Mouse (Mus musculus) left cerebral cortex, adult 2 months (tissue): ENCODE measurements around the gene Igll1. TPM values are rescaled to one million over a fixed set of nuclear protein-coding genes. Genes with fewer than 3 reads are reported as not detected.

Source experiments
- DNase-seq, 2 experiments: peaks; one replicate each; pipeline ENCODE4 v3.0.0; 2021 to 2022; ENCODE audit warnings: low spot score in 2 of 2, mixed read lengths in 1 of 2; ENCODE audit errors: extremely low spot score in 1 of 2
- H3K27ac ChIP-seq: fragments of 200-600 bp; 2 replicates; pipeline ENCODE4 v1.8.1; 2022
- H3K4me3 ChIP-seq: fragments of 200-600 bp; 2 replicates; pipeline ENCODE4 v1.8.1; 2022
- CTCF ChIP-seq: fragments of 200-600 bp; IDR thresholded peaks from 2 replicates; pipeline ENCODE4 v1.8.1; 2022; ENCODE audit warnings: antibody characterized with exemption, mild to moderate bottlenecking, moderate library complexity
- intact Hi-C: fragments of 180-260 bp; cut with DNase I; formaldehyde crosslinking; loops from one replicate; pipeline ENCODE4 v1.15.1; 2025
- long read RNA-seq, 2 experiments: library from polyadenylated mRNA; stranded (forward); transcript quantifications; one replicate each; pipeline ENCODE4 v2.0.0; 2021; ENCODE audit warnings: borderline mapping rate in 2 of 2
- total RNA-seq, 2 experiments: library from RNA; stranded (reverse); gene quantifications; 2 replicates each; pipeline ENCODE4 v1.2.3; 2021

Gene Igll1
- total RNA-seq: not detected
- long read RNA-seq, experiment 1: 0 reads
- long read RNA-seq, experiment 2: 0 reads

GRCm38 (mm10) chr16:16863978-16864377 lies at the start of gene Igll1:
Igll1 (minus strand) TSS chr16:16863985.
- peak in 1 of 2 experiments; percentile 7 for DNase-seq
- intact Hi-C loops: no loop called here
- Histone ChIP-seq H3K27ac (no peak within 1 kb of the TSS), H3K4me3 (no peak within 1 kb of the TSS)
- no peak for TF ChIP-seq CTCF

- DNase-seq: no peak
- intact Hi-C loops: loop anchor here (5.0 kb wide), 1 partner anchor 119 kb away; no protein-coding TSS in a partner anchor
- Histone ChIP-seq H3K27ac (peak overlapping the region; percentile 73), H3K4me3 (no peak overlapping the region)
- TF ChIP-seq CTCF: no peak
Measured at GRCm38 (mm10) chr16:16913440-16913839, 49.7 kb upstream of the Igll1 start.

GRCm38 (mm10) chr16:16911641-16912597 lies 48.1 kb upstream of the Igll1 start:
- DNase-seq: peak; percentile 67 to 72
- intact Hi-C loops: loop anchor here (1.0 to 5.0 kb wide), 2 partner anchors 16 to 120 kb away; partner anchors contain the start of gene Ppm1f
- peak overlapping the region; percentile 75 for H3K27ac ChIP-seq
- TF ChIP-seq CTCF: peak; percentile 98
- no peak overlapping the region for H3K4me3 ChIP-seq

GRCm38 (mm10) chr16:16907799-16908198 lies 44.0 kb upstream of the Igll1 start:
- intact Hi-C loops: no loop called here
- no peak for DNase-seq
- TF ChIP-seq CTCF: no peak
- Histone ChIP-seq H3K27ac (peak overlapping the region; percentile 73), H3K4me3 (no peak overlapping the region)

GRCm38 (mm10) chr16:16903188-16903587 lies 39.4 kb upstream of the Igll1 start:
- intact Hi-C loops: loop anchor here (5.0 kb wide), 1 partner anchor 369 kb away; no protein-coding TSS in a partner anchor
- Histone ChIP-seq H3K27ac (no peak overlapping the region), H3K4me3 (no peak overlapping the region)
- DNase-seq: no peak
- TF ChIP-seq CTCF: no peak

- Histone ChIP-seq H3K4me3 (no peak overlapping the region), H3K27ac (no peak overlapping the region)
- TF ChIP-seq CTCF: no peak
- DNase-seq: no peak
- intact Hi-C loops: loop anchor here (5.0 kb wide), 1 partner anchor 370 kb away; no protein-coding TSS in a partner anchor
Measured at GRCm38 (mm10) chr16:16902329-16902728, 38.5 kb upstream of the Igll1 start.

- no peak for TF ChIP-seq CTCF
- intact Hi-C loops: no loop called here
- peak overlapping the region; percentile 84 for H3K27ac ChIP-seq
- H3K4me3 ChIP-seq: peak overlapping the region; percentile 83
- no peak for DNase-seq
Measured at GRCm38 (mm10) chr16:16897056-16897584, 33.3 kb upstream of the Igll1 start.

- Histone ChIP-seq H3K27ac (peak within 1 kb of the TSS; percentile 84), H3K4me3 (peak within 1 kb of the TSS; percentile 83)
- DNase-seq: peak; percentile 95 to 99
- TF ChIP-seq CTCF: peak; percentile 94
- intact Hi-C loops: loop anchor here (1.0 kb wide), 1 partner anchor 16 kb away; no protein-coding TSS in a partner anchor
Measured at GRCm38 (mm10) chr16:16896382-16897055, 32.7 kb upstream of the Igll1 start, which contains the start of gene Ppm1f. Ppm1f (plus strand) TSS chr16:16896469.

GRCm38 (mm10) chr16:16896015-16896381 lies 32.2 kb upstream of the Igll1 start:
- Histone ChIP-seq H3K27ac (0 out of 2 replicates have a peak overlapping the region, but pooled peaks have one; percentile 9), H3K4me3 (no peak overlapping the region)
- intact Hi-C loops: loop anchor here (1.0 kb wide), 1 partner anchor 16 kb away; no protein-coding TSS in a partner anchor
- no peak for TF ChIP-seq CTCF
- DNase-seq: no peak

- no peak for TF ChIP-seq CTCF
- intact Hi-C loops: no loop called here
Measured at GRCm38 (mm10) chr16:16892366-16892765, 28.6 kb upstream of the Igll1 start.

GRCm38 (mm10) chr16:16888341-16888740 lies 24.6 kb upstream of the Igll1 start:
- Histone ChIP-seq H3K4me3 (no peak overlapping the region), H3K27ac (no peak overlapping the region)
- intact Hi-C loops: loop anchor here (10.0 kb wide), 1 partner anchor 564 kb away; no protein-coding TSS in a partner anchor
- no peak for DNase-seq
- no peak for TF ChIP-seq CTCF

More at GRCm38 (mm10) chr16:16892366-16892765, 28.6 kb upstream of the Igll1 start:
- Histone ChIP-seq H3K4me3 (no peak overlapping the region), H3K27ac (no peak overlapping the region)
- DNase-seq: no peak

- TF ChIP-seq CTCF: no peak
- H3K27ac ChIP-seq: no peak overlapping the region
- no peak for DNase-seq
- intact Hi-C loops: no loop called here
- H3K4me3 ChIP-seq: no peak overlapping the region
Measured at GRCm38 (mm10) chr16:16879025-16879424, 15.2 kb upstream of the Igll1 start.
